Mouse (Mus musculus) embryonic facial prominence, embryonic 11.5 days (tissue): ENCODE data around the gene Armc12. TPM values are rescaled to one million over a fixed set of nuclear protein-coding genes. Genes with fewer than 3 reads are reported as not detected.

ENCODE experiments used
- ATAC-seq: fragments of 200-750 bp; cut with Nextera tagmentation; replicated peaks from 2 replicates; pipeline ENCODE4 v1.8.0; 2017; ENCODE audit warnings: low read depth; ENCODE audit not compliant: insufficient number of reproducible peaks, low FRiP score, low TSS enrichment
- DNase-seq: peaks from one replicate; pipeline ENCODE4 v3.0.0-alpha.2; 2015; ENCODE audit warnings: low spot score
- H3K27ac ChIP-seq: fragments of 300-500 bp; sonication (generic); replicated peaks from 2 replicates; pipeline ENCODE4 v1.5.1; 2014; ENCODE audit warnings: mild to moderate bottlenecking, low read depth, low read length, control low read depth
- H3K27me3 ChIP-seq: fragments of 300-500 bp; sonication (generic); 2 replicates; pipeline ENCODE4 v1.6.1; 2014; ENCODE audit warnings: mild to moderate bottlenecking, low read length, moderate library complexity, mixed read lengths; ENCODE audit not compliant: control insufficient read depth, insufficient read depth
- H3K36me3 ChIP-seq: fragments of 300-500 bp; sonication (generic); replicated peaks from 2 replicates; pipeline ENCODE4 v1.6.1; 2014; ENCODE audit warnings: low read depth, mild to moderate bottlenecking, low read length, moderate library complexity, mixed read lengths; ENCODE audit not compliant: control insufficient read depth, insufficient read depth
- H3K4me1 ChIP-seq: fragments of 300-500 bp; sonication (generic); 2 replicates; pipeline ENCODE4 v1.6.1; 2014; ENCODE audit warnings: low read length, mixed read lengths; ENCODE audit not compliant: control insufficient read depth, insufficient read depth
- H3K4me2 ChIP-seq: fragments of 300-500 bp; sonication (generic); 2 replicates; pipeline ENCODE4 v1.6.1; 2014; ENCODE audit warnings: low read depth, mild to moderate bottlenecking, control low read depth, low read length, moderate library complexity
- H3K4me3 ChIP-seq: fragments of 300-500 bp; sonication (generic); 2 replicates; pipeline ENCODE4 v1.5.1; 2014; ENCODE audit warnings: low read depth, low read length, control low read depth
- H3K9ac ChIP-seq: fragments of 300-500 bp; sonication (generic); replicated peaks from 2 replicates; pipeline ENCODE4 v1.6.1; 2014; ENCODE audit warnings: mild to moderate bottlenecking, control low read depth, low read length
- H3K9me3 ChIP-seq: fragments of 300-500 bp; sonication (generic); replicated peaks from 2 replicates; pipeline ENCODE4 v1.6.1; 2016; ENCODE audit warnings: mild to moderate bottlenecking, low read length, inconsistent platforms, mixed read lengths; ENCODE audit not compliant: control insufficient read depth
- WGBS: fragments of 180-500 bp; shearing (Covaris S2); extraction: QIAGEN DNeasy Blood & Tissue Kit; methylation state at CpG from one replicate; pipeline ENCODE4 v1.1.7; 2014; 5-methylcytosine and 5-hydroxymethylcytosine counted together
- polyA plus RNA-seq: library from polyadenylated mRNA; unstranded; fragments of >200 nt; fragmentation: Nextera tagmentation; extraction: Ambion mirVana; gene quantifications from 2 replicates; pipeline ENCODE4 v1.2.1, GENCODE M21; 2014

Armc12 gene
- polyA plus RNA-seq, 1 experiment from 2014 or later: not detected

DNA sequence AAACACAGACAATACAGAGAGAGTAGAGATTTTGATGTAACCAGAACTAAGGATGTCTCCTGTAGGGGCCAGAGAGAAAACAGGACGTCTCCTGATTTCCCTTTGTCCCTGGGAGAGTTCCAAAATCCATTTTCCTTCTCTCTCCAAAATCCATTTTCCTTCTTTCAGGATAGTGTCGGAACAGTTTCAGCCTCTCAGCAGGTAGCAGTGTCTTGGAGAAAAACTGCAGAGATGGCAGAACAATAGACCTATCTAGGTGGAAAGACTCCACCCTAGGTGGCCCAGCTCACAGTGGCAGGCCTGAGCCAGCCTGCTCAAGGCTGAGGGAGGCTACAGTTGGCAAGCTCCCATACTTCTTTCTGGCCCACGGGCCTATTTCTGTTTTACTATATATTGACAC lies 36.9 kb downstream of the Armc12 start:
- ATAC-seq: no peak

DNA sequence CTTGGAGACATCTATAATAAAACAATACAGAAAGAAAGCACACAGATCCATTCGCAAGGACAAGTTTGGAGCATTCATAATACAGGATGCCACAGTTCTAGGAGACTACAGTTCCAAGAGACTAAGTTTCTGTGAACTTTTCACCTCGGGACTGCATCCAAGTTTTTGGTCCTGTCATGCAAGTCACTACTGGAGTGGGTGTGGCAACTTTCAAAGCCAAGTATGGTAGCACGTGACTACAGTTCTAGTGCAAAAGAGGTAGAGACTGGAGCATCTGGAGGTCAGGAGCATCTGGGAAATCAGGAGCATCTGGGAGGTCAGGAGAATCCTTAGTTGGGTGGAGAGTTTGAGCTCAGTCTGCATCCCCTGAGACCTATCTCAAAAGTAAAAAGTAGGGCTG lies 41.3 kb downstream of the Armc12 start:
- DNase-seq (no peak), ATAC-seq (no peak)
- Histone ChIP-seq H3K9me3 (no peaks in the 10 kb centered on the region), H3K9ac (no peak overlapping the region), H3K36me3 (no peaks in the 10 kb centered on the region), H3K27me3 (no peaks in the 10 kb centered on the region), H3K4me3 (no peak overlapping the region), H3K27ac (no peak overlapping the region), H3K4me1 (no peaks in the 10 kb centered on the region), H3K4me2 (no peak overlapping the region)
- WGBS: 84% methylated on average over 3 of the region's 3 CpGs

More for the DNA sequence above, 36.9 kb downstream of the Armc12 start:
- no peak for DNase-seq
- H3K4me1 ChIP-seq: no peaks in the 10 kb centered on the region
- no peak overlapping the region for H3K4me3 ChIP-seq
- H3K9ac ChIP-seq: no peak overlapping the region
- H3K27me3 ChIP-seq: no peaks in the 10 kb centered on the region
- H3K27ac ChIP-seq: no peak overlapping the region
- 42% methylated on average over 3 of the region's 3 CpGs for WGBS
- H3K9me3 ChIP-seq: no peaks in the 10 kb centered on the region
- no peak overlapping the region for H3K4me2 ChIP-seq
- no peaks in the 10 kb centered on the region for H3K36me3 ChIP-seq

- Histone ChIP-seq H3K36me3 (no peaks in the 10 kb centered on the region), H3K4me3 (no peak overlapping the region), H3K4me1 (no peaks in the 10 kb centered on the region), H3K9ac (no peak overlapping the region), H3K4me2 (no peak overlapping the region), H3K27me3 (no peaks in the 10 kb centered on the region), H3K9me3 (no peaks in the 10 kb centered on the region), H3K27ac (no peak overlapping the region)
- DNase-seq (no peak), ATAC-seq (no peak)
- WGBS: 83% methylated on average over 7 of the region's 7 CpGs
Measured at GRCm38 (mm10) chr17:28572521-28572920, 41.9 kb downstream of the Armc12 start.

DNA sequence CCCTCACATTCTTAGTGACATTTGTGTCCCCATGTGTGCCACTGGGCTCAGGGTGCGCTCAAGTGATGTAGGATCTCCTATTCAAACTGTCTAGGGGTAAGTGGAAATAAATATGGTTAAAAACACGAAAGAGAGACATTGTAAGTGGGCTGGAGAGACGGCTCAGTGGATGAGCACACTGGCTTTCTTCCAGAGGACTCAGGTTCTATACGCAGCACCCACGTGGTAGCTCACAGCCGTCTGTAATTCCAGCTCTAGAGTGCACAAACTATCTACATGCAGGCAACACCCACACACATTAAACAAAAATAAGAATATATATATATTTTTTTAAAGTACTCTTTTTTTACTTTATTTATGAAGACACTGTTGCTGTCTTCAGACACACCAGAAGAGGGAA lies 42.3 kb downstream of the Armc12 start:
- WGBS: 85% methylated on average over 6 of the region's 6 CpGs
- Histone ChIP-seq H3K4me1 (no peaks in the 10 kb centered on the region), H3K9ac (no peak overlapping the region), H3K36me3 (no peaks in the 10 kb centered on the region), H3K4me3 (no peak overlapping the region), H3K9me3 (no peaks in the 10 kb centered on the region), H3K27me3 (no peaks in the 10 kb centered on the region), H3K27ac (no peak overlapping the region), H3K4me2 (no peak overlapping the region)
- DNase-seq (no peak), ATAC-seq (no peak)

GRCm38 (mm10) chr17:28575244-28576125 lies 44.9 kb downstream of the Armc12 start, which contains the start of gene Lhfpl5:
TSS of gene Lhfpl5 (plus strand) at chr17:28575641.
- H3K27ac ChIP-seq: no peak within 1 kb of the TSS
- no peaks in the 10 kb centered on the region for H3K27me3 ChIP-seq
- H3K4me2 ChIP-seq: peak within 1 kb of the TSS; percentile 50
- no peak within 1 kb of the TSS; the same call in 1 of the 2 replicates for H3K4me3 ChIP-seq
- no peaks in the 10 kb centered on the region for H3K4me1 ChIP-seq
- H3K9me3 ChIP-seq: no peaks in the 10 kb centered on the region
- ATAC-seq (peak; percentile 81), DNase-seq (peak; percentile 87)
- no peaks in the 10 kb centered on the region for H3K36me3 ChIP-seq
- WGBS: 16% methylated on average over 50 of the region's 50 CpGs
- no peak within 1 kb of the TSS for H3K9ac ChIP-seq

GRCm38 (mm10) chr17:28580396-28580795 lies 49.8 kb downstream of the Armc12 start:
- Histone ChIP-seq H3K4me1 (no peaks in the 10 kb centered on the region; the same call in 1 of the 2 replicates), H3K9me3 (no peaks in the 10 kb centered on the region)
- peak; percentile 90 for DNase-seq

GRCm38 (mm10) chr17:28581056-28581455 lies 50.5 kb downstream of the Armc12 start:
- no peak for ATAC-seq
- WGBS: 49% methylated on average over 2 of the region's 2 CpGs
- no peak overlapping the region for H3K9ac ChIP-seq

More at GRCm38 (mm10) chr17:28580396-28580795, 49.8 kb downstream of the Armc12 start:
- Histone ChIP-seq H3K9ac (no peak overlapping the region), H3K4me2 (no peak overlapping the region), H3K27ac (no peak overlapping the region), H3K4me3 (no peak overlapping the region), H3K27me3 (no peaks in the 10 kb centered on the region), H3K36me3 (no peaks in the 10 kb centered on the region)
- WGBS: 3% methylated on average over 9 of the region's 9 CpGs
- ATAC-seq: peak; percentile 39; the same call in 1 of the 2 replicates

GRCm38 (mm10) chr17:28586509-28586908 lies 55.9 kb downstream of the Armc12 start:
- WGBS: 74% methylated on average over 3 of the region's 3 CpGs
- H3K4me3 ChIP-seq: no peak overlapping the region
- no peaks in the 10 kb centered on the region for H3K27me3 ChIP-seq
- H3K9ac ChIP-seq: no peak overlapping the region
- no peak overlapping the region for H3K4me2 ChIP-seq
- H3K4me1 ChIP-seq: no peaks in the 10 kb centered on the region; the same call in 1 of the 2 replicates
- ATAC-seq (no peak), DNase-seq (no peak)
- H3K9me3 ChIP-seq: no peaks in the 10 kb centered on the region
- H3K36me3 ChIP-seq: peaks cover 14% of the 10 kb centered on the region
- H3K27ac ChIP-seq: no peak overlapping the region

More at GRCm38 (mm10) chr17:28581056-28581455, 50.5 kb downstream of the Armc12 start:
- DNase-seq: no peak
- Histone ChIP-seq H3K27me3 (no peaks in the 10 kb centered on the region), H3K4me1 (no peaks in the 10 kb centered on the region; the same call in 1 of the 2 replicates), H3K36me3 (no peaks in the 10 kb centered on the region), H3K9me3 (no peaks in the 10 kb centered on the region), H3K4me3 (no peak overlapping the region), H3K4me2 (no peak overlapping the region), H3K27ac (no peak overlapping the region)
